Mouse (Mus musculus): ENCODE data around the gene Zfp963. TPM values are rescaled to one million over a fixed set of nuclear protein-coding genes. Genes with fewer than 3 reads are reported as not detected.
"Not testable (repeated sequence)": the region's sequence is repeated elsewhere in the genome, so short reads cannot be mapped to it uniquely, and the experiment has no call there.

Gene Zfp963
- total RNA-seq, 2 experiments from 2014 or later = 5.2 to 5.7 TPM

DNA sequence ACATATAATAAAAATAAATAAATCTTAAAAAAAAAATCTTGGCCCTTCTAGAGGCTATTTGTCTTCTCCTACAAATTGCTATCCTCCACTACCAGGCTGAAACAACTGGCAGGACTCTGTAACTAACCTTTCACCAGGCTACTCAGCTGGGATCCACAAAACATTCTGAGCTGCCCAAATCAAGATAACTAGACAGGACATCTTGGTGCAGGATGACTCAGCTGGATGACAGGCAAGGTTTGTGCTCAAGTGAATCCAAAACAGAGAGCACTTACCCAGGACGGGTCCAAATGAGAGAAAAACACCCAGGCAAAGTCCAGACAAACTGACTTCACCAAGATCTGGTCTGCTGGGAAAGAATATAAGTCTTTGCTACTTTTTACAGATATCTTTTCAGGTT lies 14.3 kb downstream of the Zfp963 start:
- DNase-seq = no peak

DNA sequence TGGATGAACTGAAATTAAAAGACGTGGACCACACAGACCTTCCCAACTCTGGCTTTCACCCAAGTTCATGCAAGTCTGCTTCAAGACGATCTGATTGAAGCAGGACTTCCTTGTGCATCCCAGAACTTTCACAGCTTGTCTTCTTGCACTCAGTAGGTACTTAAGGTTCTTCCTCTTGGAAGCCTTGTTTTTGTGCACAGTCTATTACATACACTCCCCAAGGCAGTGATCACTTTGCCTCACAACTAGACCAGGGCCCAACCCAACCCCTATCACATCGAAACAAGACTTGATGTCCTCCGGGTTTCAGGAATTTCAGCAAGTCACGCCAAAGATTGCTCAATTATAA lies 32.6 kb downstream of the Zfp963 start:
- DNase-seq = no peak

DNA sequence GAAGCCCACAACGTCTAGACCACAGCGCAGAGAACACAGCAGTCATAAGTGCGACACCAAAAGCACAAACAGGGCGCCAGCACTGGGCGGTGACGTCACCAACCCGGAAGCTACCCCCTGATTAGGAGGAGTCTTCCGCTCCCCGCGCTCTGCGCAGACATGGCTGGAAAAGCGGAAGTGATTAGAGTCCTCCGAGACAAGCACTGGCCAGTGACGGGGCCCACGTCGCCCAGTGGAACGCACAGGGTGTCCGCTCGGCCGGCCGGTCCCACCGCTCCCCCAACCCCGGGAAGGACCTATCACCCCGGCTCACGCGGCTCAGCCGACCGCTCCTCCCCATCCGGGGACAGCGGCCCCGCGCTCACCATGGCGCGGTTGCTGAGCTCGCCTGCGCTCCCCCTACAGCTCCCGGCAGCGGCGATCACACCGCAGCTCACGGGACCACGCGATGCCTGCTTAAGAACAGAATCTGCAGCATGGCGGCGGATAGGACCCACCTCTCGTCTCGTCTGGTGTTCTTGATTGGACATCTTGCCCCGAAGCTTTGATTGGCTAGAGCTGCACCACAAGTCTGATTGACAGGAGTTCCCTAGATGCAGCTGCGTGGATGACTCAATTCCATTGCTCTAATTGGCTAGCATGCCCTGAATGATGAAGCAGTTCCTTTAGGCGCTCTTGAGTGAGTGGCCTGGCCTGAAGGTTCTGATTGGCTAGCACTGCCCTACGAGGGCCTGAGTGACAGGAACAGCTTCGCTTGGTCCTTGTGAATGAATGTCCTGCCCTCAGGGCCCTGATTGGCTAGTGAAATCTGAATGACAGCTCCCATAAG lies 33.2 kb downstream of the Zfp963 start:
- DNase-seq = peak; percentile 92 to 95

DNA sequence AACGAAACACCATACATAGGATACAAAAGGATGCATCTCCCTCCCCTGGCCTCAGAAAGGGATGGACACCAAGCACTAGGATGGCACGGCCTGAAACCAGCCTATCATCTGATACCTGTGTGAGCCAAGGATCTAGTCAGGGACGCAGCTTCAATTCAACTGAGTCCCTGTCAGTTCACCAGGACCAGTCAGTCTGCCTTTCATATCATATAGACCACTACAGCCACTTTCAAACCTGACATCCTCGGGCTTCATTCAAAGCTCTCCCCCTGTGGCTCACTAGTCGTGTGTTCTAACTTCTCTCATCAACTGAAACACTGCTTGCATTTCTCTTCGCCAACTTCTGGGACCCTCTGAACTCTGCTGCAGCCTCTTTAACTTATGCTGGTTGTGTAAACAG lies 34.4 kb downstream of the Zfp963 start:
- no peak for DNase-seq

DNA sequence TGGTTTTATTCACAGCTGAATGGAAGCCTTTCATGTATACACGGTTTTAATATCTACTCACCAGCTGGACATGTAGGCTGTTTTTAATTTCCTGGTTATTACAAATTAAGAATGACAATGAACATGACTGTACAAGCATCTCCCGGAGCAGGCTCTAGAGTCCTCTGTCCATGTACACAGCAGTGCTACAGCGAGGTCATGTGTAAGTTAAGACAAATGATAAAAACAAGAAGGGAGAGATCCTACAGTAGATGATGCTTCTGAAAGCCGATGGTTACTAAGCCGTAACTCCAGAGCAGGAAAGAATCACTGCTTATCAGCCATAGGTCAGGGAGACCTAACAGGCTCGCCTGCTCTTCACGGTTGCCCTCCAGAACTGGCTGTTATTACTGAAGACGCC lies 36.3 kb downstream of the Zfp963 start:
- DNase-seq = no peak

DNA sequence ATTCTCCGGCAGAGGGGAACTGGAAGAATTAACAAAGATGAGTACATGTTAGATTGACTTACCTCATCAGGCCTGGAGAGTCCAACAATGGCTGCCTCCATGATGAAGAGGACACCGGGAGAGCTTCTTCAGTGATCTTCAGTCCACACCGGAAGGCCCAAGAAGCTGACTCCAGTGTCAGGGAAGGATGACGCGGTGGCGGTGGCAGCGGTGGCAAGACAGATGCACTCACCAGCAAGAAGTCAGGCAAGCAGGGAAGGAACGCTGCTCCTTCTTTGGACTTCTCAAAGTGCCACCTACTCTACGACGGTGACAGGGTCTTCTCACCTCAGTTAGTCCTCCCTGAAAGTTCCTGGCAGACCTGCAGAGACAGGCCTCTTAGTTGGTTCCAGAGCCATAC lies 39.1 kb downstream of the Zfp963 start, which contains the start of gene Zfp869:
Gene Zfp869 (minus strand): TSS at position 101 of the 400 bp plus-strand sequence.
- not testable (repeated sequence) for DNase-seq

DNA sequence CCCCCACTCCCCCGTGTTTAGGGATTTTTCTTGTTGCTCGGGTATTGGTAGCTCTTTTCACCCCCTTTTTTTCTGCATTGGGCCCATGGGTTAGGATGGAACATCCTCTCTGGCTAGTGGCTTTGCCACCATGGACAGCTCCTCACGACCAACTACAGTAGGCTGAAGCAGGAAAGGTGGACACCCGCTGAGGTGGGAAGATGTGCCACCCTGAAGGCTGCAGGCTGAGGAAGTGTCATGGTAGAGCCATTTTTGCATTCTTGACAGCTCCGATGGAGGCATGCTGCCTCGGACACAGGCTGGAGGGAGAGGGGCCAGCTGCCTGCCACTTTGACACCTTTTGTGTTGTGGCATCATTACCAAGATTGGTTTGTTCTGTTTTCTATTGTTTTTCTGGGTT lies 48.0 kb downstream of the Zfp963 start:
- no peak for DNase-seq

Other genes starting within 250 kb of the Zfp963 start
- gene Gm7697, start 227.0 kb downstream of the Zfp963 start, total RNA-seq (2021) = not detected
- gene Zfp868, start 124.4 kb downstream of the Zfp963 start, total RNA-seq (2021) = 10 to 100 TPM; 18.7 to 21.5 TPM
- gene Zfp964, start 95.5 kb downstream of the Zfp963 start, total RNA-seq (2021) = 1 to 10 TPM; 4.9 to 5.6 TPM
- gene Zfp869, start 39.2 kb downstream of the Zfp963 start, total RNA-seq (2021) = 10 to 100 TPM; 19.8 to 22.3 TPM
- gene Gm20422, start 24.9 kb upstream of the Zfp963 start, total RNA-seq (2021) = 1 to 10 TPM in 1 of 2 experiments, not detected in 1; 1.3 TPM
- gene Atp13a1, start 41.2 kb upstream of the Zfp963 start, total RNA-seq (2021) = 10 to 100 TPM; 40.3 to 40.6 TPM
- 10 to 100 TPM; 28.1 to 32.1 TPM for gene Zfp866, start 41.2 kb upstream of the Zfp963 start, total RNA-seq (2021)
- gene Gmip, start 58.7 kb upstream of the Zfp963 start, total RNA-seq (2021) = 10 to 100 TPM; 12.0 to 17.3 TPM
- gene Lpar2, start 72.5 kb upstream of the Zfp963 start, total RNA-seq (2021) = under 1 TPM; 0.60 to 0.68 TPM
- gene Pbx4, start 82.5 kb upstream of the Zfp963 start, total RNA-seq (2021) = 10 to 100 TPM; 15.6 to 19.0 TPM
- gene Cilp2, start 137.7 kb upstream of the Zfp963 start, total RNA-seq (2021) = under 1 TPM; 0.86 to 0.92 TPM
- under 1 TPM in 1 of 2 experiments, not detected in 1; 0.76 TPM for gene Tssk6, start 152.2 kb upstream of the Zfp963 start, total RNA-seq (2021)
- 100 to 1,000 TPM; 154 to 159 TPM for gene Ndufa13, start 152.6 kb upstream of the Zfp963 start, total RNA-seq (2021)
- 10 to 100 TPM; 32.3 to 36.3 TPM for gene Yjefn3, start 152.7 kb upstream of the Zfp963 start, total RNA-seq (2021)
- 10 to 100 TPM; 31.4 to 33.4 TPM for gene Gatad2a, start 246.4 kb upstream of the Zfp963 start, total RNA-seq (2021)

All from layer of hippocampus, postnatal 36 days (tissue).